Mouse (Mus musculus): ENCODE data around the gene Snx32. TPM values are rescaled to one million over a fixed set of nuclear protein-coding genes. Genes with fewer than 3 reads are reported as not detected.

The Snx32 gene
- total RNA-seq, 2 experiments from 2014 or later: 88.3 TPM

- no peak for DNase-seq (ENCODE audit: low spot score in 2 of 2)
These were observed 26.7 kb downstream of the Snx32 start for GRCm38 (mm10) chr19:5483386-5484359.

GRCm38 (mm10) chr19:5481398-5481797 lies 28.9 kb downstream of the Snx32 start:
- no peak for DNase-seq (ENCODE audit: low spot score in 2 of 2)

GRCm38 (mm10) chr19:5480016-5480415 lies 30.3 kb downstream of the Snx32 start:
- DNase-seq (ENCODE audit: low spot score in 2 of 2): no peak

- DNase-seq (ENCODE audit: low spot score in 2 of 2): no peak
These were observed 32.6 kb downstream of the Snx32 start for GRCm38 (mm10) chr19:5477668-5478300.

GRCm38 (mm10) chr19:5477004-5477667 lies 33.2 kb downstream of the Snx32 start:
- peak; percentile 61 to 67 for DNase-seq (ENCODE audit: low spot score in 2 of 2)

GRCm38 (mm10) chr19:5475069-5475714 lies 35.1 kb downstream of the Snx32 start:
- DNase-seq (ENCODE audit: low spot score in 2 of 2): no peak

- no peak for DNase-seq (ENCODE audit: low spot score in 2 of 2)
These were observed 35.9 kb downstream of the Snx32 start for GRCm38 (mm10) chr19:5474281-5475068.

GRCm38 (mm10) chr19:5473720-5474119 lies 36.6 kb downstream of the Snx32 start, which contains the start of gene Efemp2:
Efemp2 (plus strand) TSS chr19:5473954.
- peak; percentile 39 to 63 for DNase-seq (ENCODE audit: low spot score in 2 of 2)

GRCm38 (mm10) chr19:5472857-5473256 lies 37.5 kb downstream of the Snx32 start:
- DNase-seq (ENCODE audit: low spot score in 2 of 2): no peak

- DNase-seq (ENCODE audit: low spot score in 2 of 2): no peak
These were observed 38.5 kb downstream of the Snx32 start for GRCm38 (mm10) chr19:5471846-5472245.

- DNase-seq (ENCODE audit: low spot score in 2 of 2): no peak
These were observed 42.0 kb downstream of the Snx32 start, which contains the start of gene Ctsw for GRCm38 (mm10) chr19:5468374-5468773. Ctsw (minus strand) TSS chr19:5468507.

- DNase-seq (ENCODE audit: low spot score in 2 of 2): no peak
These were observed 43.3 kb downstream of the Snx32 start for GRCm38 (mm10) chr19:5466916-5467500.

GRCm38 (mm10) chr19:5465037-5465436 lies 45.3 kb downstream of the Snx32 start:
- no peak for DNase-seq (ENCODE audit: low spot score in 2 of 2)

GRCm38 (mm10) chr19:5463791-5464562 lies 46.4 kb downstream of the Snx32 start:
- peak in 1 of 2 experiments; percentile 59 for DNase-seq (ENCODE audit: low spot score in 2 of 2)

GRCm38 (mm10) chr19:5463212-5463611 lies 47.1 kb downstream of the Snx32 start:
- no peak for DNase-seq (ENCODE audit: low spot score in 2 of 2)

GRCm38 (mm10) chr19:5461411-5461810 lies 48.9 kb downstream of the Snx32 start:
- no peak for DNase-seq (ENCODE audit: low spot score in 2 of 2)

- DNase-seq (ENCODE audit: low spot score in 2 of 2): peak; percentile 81 to 88
These were observed 49.9 kb downstream of the Snx32 start, which contains the start of gene Fibp for GRCm38 (mm10) chr19:5460465-5460911. Fibp (plus strand) TSS chr19:5460615.

GRCm38 (mm10) chr19:5459896-5460295 lies 50.4 kb downstream of the Snx32 start:
- DNase-seq (ENCODE audit: low spot score in 2 of 2): no peak

GRCm38 (mm10) chr19:5459019-5459418 lies 51.3 kb downstream of the Snx32 start:
- DNase-seq (ENCODE audit: low spot score in 2 of 2): peak in 1 of 2 experiments; percentile 61

Measured in left cerebral cortex, adult 18-20 months (tissue).